17 mouse cellular contexts compared by ENCODE assay signal in genomic region chr16:32671206-32671887, GRCm38 (mm10). TPM values are rescaled to one million over a fixed set of nuclear protein-coding genes. Genes with fewer than 3 reads are reported as not detected.
DNase-seq lines count a peak whose midpoint lies in the region; ATAC-seq and TF ChIP-seq lines count a peak whose summit lies in the region.
"Had no signal": no experiment of that assay in that cellular context is flagged by ENCODE, and none has a peak within 500 bp of the region (broad histone marks: within the 10 kb centered on the region; RNA-seq: fewer than 3 reads in every experiment).

No protein-coding gene starts in this region.

- peak; percentile 5 for DNase-seq in cerebellum, adult 11-12 months
- DNase-seq in cerebellum, postnatal 14 days, result no peak
- DNase-seq in heart, adult 8-10 months (ENCODE audit: low spot score), result no peak
- no peak for DNase-seq in CH12.LX (ENCODE audit: extremely low read depth)
- no peak for DNase-seq in midbrain, embryonic 10.5 days (ENCODE audit: low spot score)
- DNase-seq in ovary, adult 18-20 months (ENCODE audit: low spot score), result no peak
- DNase-seq: adrenal gland, adult 8-10 months; kidney, adult 18-20 months; kidney, postnatal 4 days; thymus, postnatal 14 days had no signal

- in situ Hi-C loops in CH12.LX (cut with MboI; ENCODE audit: low pct_ligation_motif_present, low pct_unique_long_range_greater_than_20kb, low sequenced_read_pairs), result loop anchor here (5.0 kb wide), 2 partner anchors 39 to 169 kb away; no protein-coding TSS in a partner anchor

- ATAC-seq in heart, embryonic 13.5 days (ENCODE audit: extremely low read depth, insufficient number of reproducible peaks, low FRiP score, low TSS enrichment), result no peak
- no peak for ATAC-seq in liver, embryonic 12.5 days
- ATAC-seq: lung, postnatal 0 days; midbrain, embryonic 16.5 days had no signal

- H3K79me2 ChIP-seq in CH12.LX (replicated peaks; ENCODE audit: control insufficient read depth, extremely low read depth, insufficient read depth, poor library complexity, severe bottlenecking), result 0 out of 2 replicates have a peak, but pooled peaks cover 3% of the 10 kb centered on the region

- no peaks in the 10 kb centered on the region for H3K27me3 ChIP-seq in heart, embryonic 13.5 days (replicated peaks)
- no peaks in the 10 kb centered on the region for H3K27me3 ChIP-seq in CH12.LX (replicated peaks)
- no peaks in the 10 kb centered on the region for H3K27me3 ChIP-seq in liver, embryonic 12.5 days (replicated peaks)
- H3K27me3 ChIP-seq in midbrain, embryonic 10.5 days (ENCODE audit: low read depth, poor library complexity, severe bottlenecking), result no peaks in the 10 kb centered on the region
- H3K27me3 ChIP-seq: embryonic facial prominence, embryonic 12.5 days; limb, embryonic 15.5 days; stomach, embryonic 15.5 days had no signal

- TF ChIP-seq EP300 in CH12.LX (IDR thresholded peaks at IDR 0.05; ENCODE audit: low read length), result peak; percentile 55; the same call in 1 of the 2 replicates

- H3K9me3 ChIP-seq in heart, embryonic 13.5 days, result no peaks in the 10 kb centered on the region
- H3K9me3 ChIP-seq in CH12.LX (replicated peaks; ENCODE audit: low read length), result no peaks in the 10 kb centered on the region
- H3K9me3 ChIP-seq in liver, embryonic 12.5 days (replicated peaks), result no peaks in the 10 kb centered on the region
- no peaks in the 10 kb centered on the region for H3K9me3 ChIP-seq in midbrain, embryonic 10.5 days (replicated peaks)
- H3K9me3 ChIP-seq: embryonic facial prominence, embryonic 12.5 days; limb, embryonic 15.5 days; stomach, embryonic 15.5 days had no signal

- 0 out of 2 replicates have a peak overlapping the region, but pooled peaks have one; percentile 14 for H3K9ac ChIP-seq in heart, embryonic 13.5 days
- H3K9ac ChIP-seq in CH12.LX (ENCODE audit: insufficient read depth, low read depth), result peak overlapping the region; percentile 11
- peak overlapping the region; percentile 36; the same call in 1 of the 2 replicates for H3K9ac ChIP-seq in liver, embryonic 12.5 days
- H3K9ac ChIP-seq: embryonic facial prominence, embryonic 12.5 days; limb, embryonic 15.5 days; stomach, embryonic 15.5 days had no signal

- no peak overlapping the region for H3K4me3 ChIP-seq in heart, embryonic 13.5 days
- H3K4me3 ChIP-seq in CH12.LX (replicated peaks in 1 of 3; ENCODE audit: low read depth in 2 of 3, low read length in 2 of 3, poor library complexity in 1 of 3), result no peak overlapping the region
- no peak overlapping the region for H3K4me3 ChIP-seq in liver, embryonic 12.5 days
- H3K4me3 ChIP-seq in midbrain, embryonic 10.5 days, result no peak overlapping the region
- H3K4me3 ChIP-seq: embryonic facial prominence, embryonic 12.5 days; limb, embryonic 15.5 days; stomach, embryonic 15.5 days had no signal

- H3K36me3 ChIP-seq in heart, embryonic 13.5 days, result peaks cover 72% of the 10 kb centered on the region
- peaks cover 14 to 53% of the 10 kb centered on the region in 2 experiments for H3K36me3 ChIP-seq in CH12.LX (replicated peaks in 1 of 2; ENCODE audit: control insufficient read depth in 1 of 2, insufficient read depth in 1 of 2, low read length in 1 of 2)
- H3K36me3 ChIP-seq in liver, embryonic 12.5 days, result peaks cover 85% of the 10 kb centered on the region
- peaks cover 84% of the 10 kb centered on the region for H3K36me3 ChIP-seq in midbrain, embryonic 10.5 days

- TF ChIP-seq CTCF in CH12.LX (conservative IDR thresholded peaks at IDR 0.05 in 1 of 2, IDR thresholded peaks at IDR 0.05 in 1 of 2; ENCODE audit: low read depth in 2 of 2, low read length in 2 of 2), result no peak

- TF ChIP-seq RAD21 in CH12.LX (IDR thresholded peaks at IDR 0.05; ENCODE audit: low read depth, low read length), result no peak

- WGBS in heart, embryonic 13.5 days, result 59% methylated on average over 13 of the region's 13 CpGs
- 74% methylated on average over 13 of the region's 13 CpGs for WGBS in liver, embryonic 12.5 days (ENCODE audit: insufficient replicate concordance)
- 91% methylated on average over 13 of the region's 13 CpGs for WGBS in midbrain, embryonic 10.5 days

- dilution Hi-C loops in CH12.LX (cut with MboI; ENCODE audit: extremely low pct_ligation_motif_present, extremely low pct_unique_long_range_greater_than_20kb, low sequenced_read_pairs), result no loop called here

- H3K4me2 ChIP-seq in heart, embryonic 13.5 days, result peak overlapping the region; percentile 13; the same call in 1 of the 2 replicates
- H3K4me2 ChIP-seq in CH12.LX (ENCODE audit: insufficient read depth, low read depth, poor library complexity, severe bottlenecking), result peak overlapping the region; percentile 62
- peak overlapping the region; percentile 26 for H3K4me2 ChIP-seq in liver, embryonic 12.5 days
- H3K4me2 ChIP-seq: embryonic facial prominence, embryonic 12.5 days; limb, embryonic 15.5 days; stomach, embryonic 15.5 days had no signal

- no peak overlapping the region for H3K27ac ChIP-seq in heart, embryonic 13.5 days (replicated peaks)
- peak overlapping the region; percentile 78 for H3K27ac ChIP-seq in CH12.LX (ENCODE audit: insufficient read depth, low read depth)
- 0 out of 2 replicates have a peak overlapping the region, but pooled peaks have one; percentile 1 for H3K27ac ChIP-seq in liver, embryonic 12.5 days
- H3K27ac ChIP-seq in midbrain, embryonic 10.5 days (replicated peaks), result no peak overlapping the region
- H3K27ac ChIP-seq: embryonic facial prominence, embryonic 12.5 days; limb, embryonic 15.5 days; stomach, embryonic 15.5 days had no signal

- no peak for TF ChIP-seq POLR2A in CH12.LX (IDR thresholded peaks at IDR 0.05; ENCODE audit: low read depth, low read length)

- peaks cover 77% of the 10 kb centered on the region for H3K4me1 ChIP-seq in heart, embryonic 13.5 days
- peaks cover 46 to 81% of the 10 kb centered on the region in 2 experiments for H3K4me1 ChIP-seq in CH12.LX (ENCODE audit: control insufficient read depth in 1 of 2, insufficient read depth in 2 of 2)
- H3K4me1 ChIP-seq in liver, embryonic 12.5 days, result peaks cover 69% of the 10 kb centered on the region
- peaks cover 21% of the 10 kb centered on the region for H3K4me1 ChIP-seq in midbrain, embryonic 10.5 days

TF ChIP-seq in CH12.LX, 34 proteins besides CTCF, POLR2A, EP300 and RAD21:
- 0 out of 2 replicates have a peak, but pooled peaks have one; percentile 6 for TF ChIP-seq ETS1 (conservative IDR thresholded peaks at IDR 0.05; ENCODE audit: low read depth, low read length)
- TF ChIP-seq ELF1 (IDR thresholded peaks at IDR 0.05; ENCODE audit: low read depth, low read length), result peak; percentile 24; the same call in 1 of the 2 replicates
- peak; percentile 23; the same call in 1 of the 2 replicates for TF ChIP-seq NELFE (IDR thresholded peaks at IDR 0.05; ENCODE audit: low read depth, low read length)
- TF ChIP-seq MXI1 (IDR thresholded peaks at IDR 0.05; ENCODE audit: low read depth, low read length), result no peak; the same call in 1 of the 2 replicates
- no peak for TF ChIP-seq ZNF384 (IDR thresholded peaks at IDR 0.05; ENCODE audit: low read depth, low read length)
- TF ChIP-seq ZKSCAN1 (IDR thresholded peaks at IDR 0.05; ENCODE audit: borderline replicate concordance, low read depth, low read length), result no peak
- TF ChIP-seq MAX (IDR thresholded peaks at IDR 0.05; ENCODE audit: low read length), result peak; percentile 54; the same call in 1 of the 2 replicates
- TF ChIP-seq CHD2 (IDR thresholded peaks at IDR 0.05; ENCODE audit: low read length), result no peak
- TF ChIP-seq GABPA (IDR thresholded peaks at IDR 0.05; ENCODE audit: insufficient replicate concordance, low read depth, low read length), result no peak
- no peak for TF ChIP-seq E2F4 (IDR thresholded peaks at IDR 0.05; ENCODE audit: insufficient replicate concordance, low read depth, low read length)
- TF ChIP-seq USF2 (conservative IDR thresholded peaks at IDR 0.05; ENCODE audit: low read depth, low read length), result no peak
- peak; percentile 45; the same call in 1 of the 2 replicates for TF ChIP-seq BHLHE40 (IDR thresholded peaks at IDR 0.05; ENCODE audit: low read depth, low read length)
- no peak for TF ChIP-seq CHD1 (IDR thresholded peaks at IDR 0.05; ENCODE audit: low read depth, low read length)
- TF ChIP-seq UBTF (IDR thresholded peaks at IDR 0.05; ENCODE audit: low read depth, low read length), result no peak
- TF ChIP-seq JUN (IDR thresholded peaks at IDR 0.05; ENCODE audit: insufficient read depth, low read depth, low read length), result peak; percentile 50
- peak; percentile 78 for TF ChIP-seq RCOR1 (conservative IDR thresholded peaks at IDR 0.05; ENCODE audit: low read depth, low read length)
- TF ChIP-seq MEF2A (IDR thresholded peaks at IDR 0.05; ENCODE audit: borderline replicate concordance, low read depth, low read length), result peak; percentile 51
- no peak for TF ChIP-seq MAZ (IDR thresholded peaks at IDR 0.05; ENCODE audit: low read depth, low read length)
- TF ChIP-seq JUND (conservative IDR thresholded peaks at IDR 0.05; ENCODE audit: low read depth, low read length), result peak; percentile 65
- peak; percentile 54 for TF ChIP-seq TCF12 (IDR thresholded peaks at IDR 0.05; ENCODE audit: low read depth, low read length)
- no peak for TF ChIP-seq PAX5 (IDR thresholded peaks at IDR 0.05; ENCODE audit: low read length)
- peak; percentile 46; the same call in 1 of the 2 replicates for TF ChIP-seq IRF4 (IDR thresholded peaks at IDR 0.05; ENCODE audit: low read depth, low read length)
- no peak for TF ChIP-seq ZC3H11A (IDR thresholded peaks at IDR 0.05; ENCODE audit: low read depth, low read length)
- peak; percentile 53; the same call in 1 of the 2 replicates for TF ChIP-seq SIN3A (IDR thresholded peaks at IDR 0.05; ENCODE audit: low read length)

RNA-seq across cellular contexts. Expression of gene Tnk2, which starts 27.7 kb away (rescaled TPM):
- polyA plus RNA-seq in heart, embryonic 13.5 days (2015; fragmentation: Nextera tagmentation; extraction: Ambion mirVana), result 7.1 and 8.7 TPM in 2 replicates
- 10 to 100 TPM; 18.6 to 22.6 (median 21.4) TPM for total RNA-seq in heart, adult 8-10 months (2022)
- total RNA-seq in CH12.LX (2012; rRNA removed) (31.9 and 35.9 TPM in 2 replicates), CH12.LX (2014; rRNA removed) (14.7 and 18.8 TPM in 2 replicates)
- 62.2 and 67.7 TPM in 2 replicates for polyA plus RNA-seq in CH12.LX (2012; ENCODE audit: insufficient read length, low read depth)
- polyA plus RNA-seq in liver, embryonic 12.5 days (2016; fragmentation: Nextera tagmentation; extraction: Ambion mirVana), result 6.3 and 6.6 TPM in 2 replicates
- polyA plus RNA-seq in midbrain, embryonic 10.5 days (2016; fragmentation: Nextera tagmentation; extraction: Ambion mirVana), result 8.4 and 9.8 TPM in 2 replicates

Comparison
In these comparisons a context has a peak if more than half of its experiments do, and no peak if none do; other contexts are left out.
1. H3K27ac ChIP-seq: peak in CH12.LX (single experiment) and liver, embryonic 12.5 days (single experiment); none in heart, embryonic 13.5 days (single experiment) and midbrain, embryonic 10.5 days (single experiment).
2. Peak in every context shown above with its lines, with median percentiles within 50 percentile points of each other: H3K4me2 ChIP-seq and H3K9ac ChIP-seq.